Mouse (Mus musculus) G1E (cell line): ENCODE data around the gene Edaradd. TPM values are rescaled to one million over a fixed set of nuclear protein-coding genes. Genes with fewer than 3 reads are reported as not detected.

Experiments
- ATAC-seq: 2 replicates; pipeline ENCODE4 v1.8.0; 2016; ENCODE audit warnings: mild to moderate bottlenecking; ENCODE audit not compliant: insufficient number of reproducible peaks, poor library complexity, low FRiP score, severe bottlenecking; ENCODE audit errors: extremely low read depth
- DNase-seq: peaks from one replicate; pipeline ENCODE4 v3.0.0; 2012; ENCODE audit warnings: low spot score
- H3K27me3 ChIP-seq: 2 replicates; pipeline ENCODE4 v1.6.1; 2012; ENCODE audit warnings: mild to moderate bottlenecking, low read length, inconsistent platforms; ENCODE audit not compliant: insufficient read depth
- H3K36me3 ChIP-seq: replicated peaks from 2 replicates; pipeline ENCODE3; 2012; ENCODE audit warnings: mild to moderate bottlenecking, inconsistent platforms
- H3K4me1 ChIP-seq: 2 replicates; pipeline ENCODE4 v1.6.1; 2012; ENCODE audit warnings: low read depth, low read length, inconsistent platforms, mixed read lengths; ENCODE audit not compliant: insufficient read depth
- H3K4me3 ChIP-seq: 2 replicates; pipeline ENCODE4 v1.5.1; 2012; ENCODE audit warnings: low read depth, mild to moderate bottlenecking, inconsistent platforms, low read length, moderate library complexity, mixed read lengths
- H3K9me3 ChIP-seq: replicated peaks from 2 replicates; pipeline ENCODE4 v1.6.1; 2012; ENCODE audit warnings: inconsistent platforms
- CTCF ChIP-seq: IDR thresholded peaks from 2 replicates; pipeline ENCODE4 v1.5.1; 2012; ENCODE audit warnings: low read depth, low read length, inconsistent platforms, mixed read lengths
- GATA1 ChIP-seq: IDR thresholded peaks from 2 replicates; pipeline ENCODE4 v1.6.1; 2012; ENCODE audit warnings: borderline replicate concordance, low read length, inconsistent platforms, mixed read lengths
- GATA2 ChIP-seq: IDR thresholded peaks from 2 replicates; pipeline ENCODE4 v1.6.1; 2012; ENCODE audit warnings: low read depth, low read length, inconsistent platforms, borderline replicate concordance
- POLR2AphosphoS5 ChIP-seq: IDR thresholded peaks from 2 replicates; pipeline ENCODE4 v1.6.1; 2012; ENCODE audit warnings: low read depth, low read length, inconsistent platforms; ENCODE audit not compliant: insufficient replicate concordance
- TAL1 ChIP-seq: conservative IDR thresholded peaks from 2 replicates; pipeline ENCODE4 v1.6.1; 2012; ENCODE audit warnings: low read depth, low read length, inconsistent platforms, mixed read lengths
- polyA plus RNA-seq: library from polyadenylated mRNA; stranded (reverse); fragments of >175 nt; gene quantifications from 2 replicates; pipeline ENCODE4 v1.2.3, GENCODE M21; 2012
- total RNA-seq, 2 experiments: library from RNA; stranded (forward) in 1 of 2; stranded (reverse) in 1 of 2; fragments of 200-1000 nt in 1 of 2; fragments of >200 nt in 1 of 2; fragmentation: Nextera tagmentation in 1 of 2; gene quantifications; 2 replicates each; pipeline ENCODE4 v1.2.3; 2014 to 2017

Edaradd gene
- total and polyA plus RNA-seq, 3 experiments, result 0.07 to 2.0 (median 0.66) TPM

DNA sequence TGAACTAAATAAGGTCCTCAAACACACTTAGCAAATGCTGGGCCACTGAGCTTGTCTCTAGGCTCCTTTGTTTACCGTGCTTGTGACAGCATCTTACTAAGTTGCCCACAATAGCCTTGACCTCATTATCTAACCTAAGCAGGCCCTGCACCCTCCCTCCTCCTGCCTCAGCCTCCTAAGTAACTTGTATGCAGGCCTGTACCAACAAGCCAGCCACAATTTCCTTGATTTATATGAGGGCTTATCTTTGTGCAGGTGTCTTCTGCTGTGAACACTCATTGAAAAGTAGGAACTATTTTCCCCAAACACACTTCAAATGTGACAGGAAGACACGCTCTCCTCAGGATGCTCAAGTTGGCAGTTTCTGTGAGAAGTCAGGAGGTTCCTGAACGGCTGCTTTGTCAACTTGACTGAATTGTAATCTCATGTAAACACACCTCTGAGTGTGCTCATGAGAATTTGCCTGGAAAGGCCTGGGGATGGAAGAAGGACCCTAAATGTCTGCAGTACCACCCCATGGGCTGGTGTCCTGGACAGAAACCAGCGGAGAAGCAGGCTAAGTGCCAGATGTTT is 17.5 kb downstream of the Edaradd start:
- DNase-seq (no peak), ATAC-seq (peak; percentile 45)
- no peak overlapping the region for H3K4me3 ChIP-seq

DNA sequence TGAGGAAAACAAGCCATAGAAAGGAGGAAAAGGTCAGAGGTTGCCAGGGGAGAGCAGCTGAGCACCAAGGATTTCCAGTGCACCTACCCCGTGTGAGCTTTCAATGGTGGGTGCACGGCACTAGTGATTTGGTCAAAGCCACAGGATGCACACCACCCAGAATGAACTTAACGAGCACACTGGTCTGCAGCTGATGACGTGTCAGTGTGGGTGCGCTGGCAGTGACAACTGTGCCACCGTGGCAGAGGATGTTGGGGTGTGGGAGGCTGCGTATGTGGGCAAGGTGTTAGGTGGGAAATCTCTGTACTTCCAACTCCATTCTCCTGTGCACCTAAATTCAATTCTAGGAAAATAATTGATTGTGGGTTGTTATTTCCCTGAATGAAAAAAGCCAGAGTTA is 21.1 kb downstream of the Edaradd start:
- no peaks in the 10 kb centered on the region for H3K9me3 ChIP-seq
- DNase-seq (no peak), ATAC-seq (no peak)
- no peak overlapping the region for H3K4me3 ChIP-seq
- H3K27me3 ChIP-seq, result peaks cover 21% of the 10 kb centered on the region
- TF ChIP-seq TAL1 (no peak), GATA1 (no peak), GATA2 (no peak), CTCF (no peak), POLR2AphosphoS5 (no peak)
- no peaks in the 10 kb centered on the region for H3K36me3 ChIP-seq
- H3K4me1 ChIP-seq, result peaks cover 3% of the 10 kb centered on the region; the same call in 1 of the 2 replicates

More for the DNA sequence above, 17.5 kb downstream of the Edaradd start:
- H3K36me3 ChIP-seq, result no peaks in the 10 kb centered on the region
- H3K9me3 ChIP-seq, result no peaks in the 10 kb centered on the region
- peaks cover 3% of the 10 kb centered on the region; the same call in 1 of the 2 replicates for H3K4me1 ChIP-seq
- TF ChIP-seq GATA2, result no peak
- TF ChIP-seq POLR2AphosphoS5, result no peak
- TF ChIP-seq CTCF, result no peak
- no peak for TF ChIP-seq GATA1
- no peak for TF ChIP-seq TAL1
- peaks cover 11% of the 10 kb centered on the region for H3K27me3 ChIP-seq

DNA sequence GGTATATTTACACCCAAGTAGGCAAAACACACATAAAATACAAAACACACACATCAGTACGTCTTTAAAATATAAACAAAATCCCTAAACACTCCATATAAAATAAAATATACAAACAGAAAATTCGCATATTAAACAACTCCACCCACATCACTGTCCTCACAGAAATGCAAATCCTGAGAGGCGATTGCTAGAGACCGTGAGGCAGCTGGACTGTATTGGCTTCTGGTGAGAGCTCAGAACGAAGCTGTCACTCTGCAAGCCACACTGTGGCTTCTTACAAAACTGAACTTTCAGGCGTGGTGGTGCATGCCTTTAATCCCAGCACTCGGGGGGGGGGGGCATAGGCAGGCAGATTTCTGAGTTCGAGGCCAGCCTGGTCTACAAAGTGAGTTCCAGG is 22.4 kb downstream of the Edaradd start:
- peaks cover 21% of the 10 kb centered on the region for H3K27me3 ChIP-seq
- TF ChIP-seq GATA2 (no peak), POLR2AphosphoS5 (no peak), TAL1 (no peak), GATA1 (no peak), CTCF (no peak)
- H3K9me3 ChIP-seq, result no peaks in the 10 kb centered on the region
- ATAC-seq (no peak), DNase-seq (no peak)
- peaks cover 3% of the 10 kb centered on the region; the same call in 1 of the 2 replicates for H3K4me1 ChIP-seq
- H3K36me3 ChIP-seq, result no peaks in the 10 kb centered on the region
- no peak overlapping the region for H3K4me3 ChIP-seq

DNA sequence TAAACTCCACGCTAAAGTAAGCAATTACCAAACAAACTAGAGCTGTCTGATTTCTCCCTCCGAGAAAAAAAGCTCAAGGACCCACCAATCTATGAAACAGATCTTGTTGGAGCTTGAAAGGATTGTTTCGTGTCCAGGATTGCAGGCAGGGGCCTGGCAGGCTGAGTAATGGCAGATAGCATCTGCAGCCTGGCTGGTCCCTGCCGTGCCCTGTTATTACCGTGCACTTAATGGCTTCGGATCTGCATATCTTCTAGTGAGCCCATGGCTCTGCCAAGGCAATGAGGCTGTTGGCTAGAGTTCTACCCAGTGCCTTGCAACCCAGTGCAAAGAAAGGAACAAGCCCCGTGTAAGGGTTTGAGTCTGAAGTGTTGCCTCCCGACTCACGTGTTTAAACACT is 25.5 kb downstream of the Edaradd start:
- Histone ChIP-seq H3K36me3 (no peaks in the 10 kb centered on the region), H3K4me3 (no peak overlapping the region), H3K27me3 (peaks cover 21% of the 10 kb centered on the region), H3K4me1 (no peaks in the 10 kb centered on the region), H3K9me3 (no peaks in the 10 kb centered on the region)
- ATAC-seq (no peak), DNase-seq (no peak)
- no peak for TF ChIP-seq GATA2
- TF ChIP-seq POLR2AphosphoS5, result no peak
- TF ChIP-seq TAL1, result no peak
- TF ChIP-seq CTCF, result no peak
- no peak for TF ChIP-seq GATA1

DNA sequence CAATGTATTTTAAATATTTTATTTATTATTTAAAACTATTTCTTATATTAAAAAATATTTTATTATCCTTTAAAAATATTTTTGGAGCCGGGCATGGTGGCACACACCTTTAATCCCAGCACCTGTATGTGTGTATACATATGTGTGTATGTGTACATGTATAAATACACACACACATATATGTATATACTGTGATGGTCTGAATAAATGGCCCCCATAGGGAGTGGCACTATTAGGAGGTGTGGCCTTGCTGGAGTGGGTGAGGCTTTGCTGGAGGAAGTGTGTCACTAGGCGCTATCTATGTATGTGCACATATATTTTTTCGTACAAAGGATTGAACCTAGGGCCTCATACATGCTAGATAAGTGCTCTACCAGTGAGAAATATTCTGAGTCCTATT is 27.7 kb downstream of the Edaradd start:
- H3K36me3 ChIP-seq, result no peaks in the 10 kb centered on the region
- peaks cover 25% of the 10 kb centered on the region for H3K27me3 ChIP-seq
- ATAC-seq (no peak), DNase-seq (no peak)
- no peak overlapping the region for H3K4me3 ChIP-seq
- TF ChIP-seq GATA1, result no peak
- no peak for TF ChIP-seq TAL1
- TF ChIP-seq POLR2AphosphoS5, result no peak
- no peak for TF ChIP-seq GATA2
- TF ChIP-seq CTCF, result no peak
- no peaks in the 10 kb centered on the region for H3K4me1 ChIP-seq
- no peaks in the 10 kb centered on the region for H3K9me3 ChIP-seq

DNA sequence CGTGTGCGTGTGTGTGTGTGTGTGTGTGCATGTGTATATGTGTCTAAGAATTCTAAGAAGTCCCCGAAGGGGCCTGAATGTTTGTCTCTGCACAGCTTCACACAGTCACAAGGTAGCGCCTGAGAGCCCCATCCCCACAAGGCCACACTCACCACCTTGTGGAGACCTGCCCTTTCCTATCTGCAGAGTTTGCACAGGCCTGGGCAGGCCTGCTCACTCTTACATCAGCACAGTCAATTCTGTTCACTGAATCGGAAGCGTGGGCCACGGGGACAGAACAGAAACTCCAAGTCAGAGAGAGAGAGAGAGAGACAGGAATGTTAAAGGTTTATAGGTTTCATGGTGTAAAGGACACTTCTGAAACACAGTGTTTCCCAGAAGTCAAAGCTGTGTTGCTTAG is 34.6 kb downstream of the Edaradd start:
- H3K9me3 ChIP-seq, result no peaks in the 10 kb centered on the region
- DNase-seq (no peak), ATAC-seq (no peak)
- no peak overlapping the region for H3K4me3 ChIP-seq
- H3K36me3 ChIP-seq, result no peaks in the 10 kb centered on the region
- peaks cover 29% of the 10 kb centered on the region for H3K27me3 ChIP-seq
- no peaks in the 10 kb centered on the region for H3K4me1 ChIP-seq
- TF ChIP-seq GATA1, result no peak
- TF ChIP-seq TAL1, result no peak
- no peak for TF ChIP-seq POLR2AphosphoS5
- TF ChIP-seq GATA2, result no peak
- no peak for TF ChIP-seq CTCF
